Mouse (Mus musculus) lung, postnatal 36 days (tissue): ENCODE results near the gene Ptpn14.

ENCODE experiments used
- DNase-seq: peaks from one replicate; pipeline ENCODE4 v3.0.0; 2022; ENCODE audit warnings: mixed read lengths

The Ptpn14 gene

GRCm38 (mm10) chr1:189916422-189917125 lies 188.5 kb downstream of the Ptpn14 start:
- no peak for DNase-seq

DNA sequence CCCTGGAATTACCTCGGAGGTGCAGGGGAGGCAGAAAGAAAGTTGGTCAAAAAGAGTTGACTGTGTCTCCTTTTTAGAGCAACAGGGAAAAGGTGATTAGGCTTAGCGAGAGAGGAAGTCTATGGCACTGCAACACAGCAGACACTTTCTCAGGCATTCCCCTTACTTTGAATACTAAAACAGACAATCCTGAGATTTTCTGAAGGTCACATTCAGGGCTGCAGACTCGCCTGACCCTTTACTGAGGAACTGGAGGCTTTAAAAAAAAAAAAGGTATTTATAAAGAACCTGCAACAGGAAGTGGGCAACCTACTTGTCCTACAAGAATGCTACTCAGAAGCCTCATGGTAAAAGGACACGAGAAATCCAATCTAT lies 189.0 kb downstream of the Ptpn14 start:
- no peak for DNase-seq

DNA sequence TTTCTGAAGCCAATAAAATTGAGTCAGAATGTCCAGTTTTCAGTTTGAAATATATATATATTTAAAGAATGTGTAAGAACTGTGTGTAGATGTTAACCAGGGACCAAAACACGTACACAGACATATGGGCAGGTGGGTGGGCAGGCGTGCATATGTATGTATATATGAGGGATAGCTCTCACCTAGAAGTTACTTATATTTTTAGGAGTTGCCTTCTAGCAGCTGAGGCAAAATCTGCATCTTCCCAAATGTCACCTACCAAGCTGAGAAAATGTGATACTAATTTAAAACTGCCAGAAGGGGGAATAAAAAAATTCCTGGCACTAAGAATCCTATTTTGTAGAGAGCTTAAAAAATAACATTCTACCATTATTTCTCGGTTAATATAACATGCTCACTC lies 191.7 kb downstream of the Ptpn14 start:
- DNase-seq, result no peak

- no peak for DNase-seq
Measured at GRCm38 (mm10) chr1:189920701-189921567, 192.9 kb downstream of the Ptpn14 start.

GRCm38 (mm10) chr1:189921568-189921817 lies 193.4 kb downstream of the Ptpn14 start:
- DNase-seq, result no peak

DNA sequence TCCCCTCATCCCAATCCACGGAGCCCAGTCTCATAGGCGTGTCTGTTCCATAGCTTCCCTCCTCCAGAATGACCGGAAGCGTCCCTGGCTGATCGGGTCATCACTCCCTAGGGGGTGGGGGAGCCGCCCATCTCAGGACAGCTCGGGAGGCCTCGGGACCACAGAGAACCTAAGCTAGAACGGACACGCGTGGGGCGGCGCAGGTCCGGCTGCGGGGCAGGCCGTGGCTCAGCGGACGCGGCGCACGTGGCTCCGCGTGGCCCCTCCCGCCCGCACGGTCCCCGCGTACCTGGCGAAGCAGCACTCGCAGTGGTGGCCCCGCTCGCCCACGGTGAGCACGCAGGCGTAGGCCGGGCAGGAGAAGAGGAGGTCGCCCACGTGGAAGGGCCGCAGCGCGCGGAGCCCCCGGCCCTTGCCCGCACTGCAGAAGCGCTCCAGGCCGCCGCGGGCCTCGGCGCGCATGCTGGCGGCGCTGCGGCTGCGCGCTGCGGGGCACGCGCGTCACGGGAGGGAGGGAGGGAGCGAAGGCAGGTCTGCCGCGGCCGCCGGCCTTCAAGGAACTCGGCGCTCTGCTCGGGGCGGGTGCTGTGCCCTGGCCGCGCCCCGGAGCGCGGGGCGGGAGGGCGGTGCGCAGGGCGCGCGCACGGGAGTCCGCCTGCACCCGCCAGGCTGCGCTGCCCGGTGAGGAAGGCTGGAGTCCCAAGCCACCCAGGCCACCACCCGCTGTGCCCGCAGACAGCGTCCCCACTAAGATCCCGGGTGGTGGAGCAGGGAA lies 193.9 kb downstream of the Ptpn14 start, which contains the start of gene Smyd2:
Gene Smyd2 (minus strand): TSS at position 546 of the 775 bp plus-strand sequence.
- peak; percentile 73 for DNase-seq

DNA sequence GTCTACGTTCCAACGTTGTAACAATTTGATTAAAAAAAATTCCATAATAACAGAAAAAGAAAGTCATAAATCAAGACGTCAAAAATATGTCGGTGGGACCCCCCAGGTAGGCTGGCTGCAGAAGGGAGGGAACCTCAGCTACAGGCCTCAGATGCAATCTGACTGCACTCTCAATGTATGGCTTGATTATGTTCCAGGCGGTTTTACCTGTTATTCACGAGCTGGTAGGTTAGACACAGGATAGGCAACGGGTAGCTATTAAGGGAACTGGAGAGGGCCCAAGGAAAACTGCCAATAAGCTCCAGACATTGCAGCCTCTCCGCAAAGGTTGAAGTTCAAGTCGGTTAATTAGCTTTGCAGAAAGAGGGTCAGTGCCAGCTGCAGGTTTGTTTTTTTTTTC lies 194.7 kb downstream of the Ptpn14 start:
- DNase-seq, result no peak

- DNase-seq, result no peak
Measured at GRCm38 (mm10) chr1:189923157-189923556, 195.1 kb downstream of the Ptpn14 start.

DNA sequence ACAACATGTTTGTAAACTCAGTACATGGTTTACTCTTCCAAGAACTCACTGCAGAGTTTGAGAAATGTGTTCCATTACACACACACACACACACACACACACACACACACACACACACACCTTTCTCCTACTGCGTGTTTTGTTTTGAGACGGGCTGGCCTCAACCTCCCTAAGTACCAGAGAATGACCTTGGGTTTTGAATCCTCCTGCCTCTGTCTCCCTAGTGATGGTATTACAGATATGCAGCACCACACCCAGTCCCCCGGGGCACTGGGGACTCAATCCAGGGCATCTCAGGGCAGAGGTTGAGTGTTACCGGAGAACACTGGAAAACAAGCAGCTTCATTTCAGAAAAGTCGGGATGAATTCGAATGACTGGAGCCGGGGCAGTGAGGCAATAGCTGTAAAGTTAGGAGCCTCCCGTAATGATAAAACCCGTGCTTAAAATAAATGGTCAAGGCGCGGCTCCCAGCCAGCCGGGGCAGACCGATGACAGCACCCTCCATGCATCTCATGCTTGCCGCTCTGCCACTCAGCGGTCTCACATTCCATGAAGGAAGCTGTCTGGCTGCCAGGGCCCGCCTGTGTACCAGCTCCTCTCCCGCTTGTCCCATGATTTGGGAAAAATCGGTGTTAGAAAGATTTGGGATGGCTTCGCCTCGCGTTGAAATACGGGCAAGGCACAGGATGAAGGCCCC lies 196.0 kb downstream of the Ptpn14 start:
- DNase-seq, result no peak

- DNase-seq, result no peak
Measured at GRCm38 (mm10) chr1:189926279-189926678, 198.2 kb downstream of the Ptpn14 start.
